Mouse (Mus musculus) CH12.LX (cell line): ENCODE data around the gene Msmp.

Experiments used
- CHD2 ChIP-seq: IDR thresholded peaks from 2 replicates; pipeline ENCODE4 v1.6.1; 2011; ENCODE audit warnings: low read length, improper control_type of control experiment
- CTCF ChIP-seq, 2 experiments: IDR thresholded peaks in 1 of 2; conservative IDR thresholded peaks in 1 of 2; 2 replicates each; pipeline ENCODE4 v1.5.1; 2011 to 2012; ENCODE audit warnings: low read depth in 2 of 2, low read length in 2 of 2, improper control_type of control experiment in 1 of 2, inconsistent platforms in 1 of 2, mild to moderate bottlenecking in 1 of 2, moderate library complexity in 1 of 2
- POLR2A ChIP-seq: IDR thresholded peaks from 2 replicates; pipeline ENCODE4 v1.6.1; 2011; ENCODE audit warnings: low read depth, mild to moderate bottlenecking, improper control_type of control experiment, low read length
- TCF12 ChIP-seq: IDR thresholded peaks from 2 replicates; pipeline ENCODE4 v1.6.1; 2014; ENCODE audit warnings: low read depth, mild to moderate bottlenecking, inconsistent platforms, low read length, improper control_type of control experiment
- USF1 ChIP-seq: IDR thresholded peaks from 2 replicates; pipeline ENCODE4 v1.6.1; 2014; ENCODE audit warnings: low read depth, mild to moderate bottlenecking, inconsistent platforms, low read length, improper control_type of control experiment
- ZC3H11A ChIP-seq: IDR thresholded peaks from 2 replicates; pipeline ENCODE4 v1.6.1; 2012; ENCODE audit warnings: low read depth, mild to moderate bottlenecking, inconsistent platforms, low read length, improper control_type of control experiment
- ZKSCAN1 ChIP-seq: IDR thresholded peaks from 2 replicates; pipeline ENCODE4 v1.6.1; 2012; ENCODE audit warnings: low read depth, inconsistent platforms, low read length, improper control_type of control experiment, borderline replicate concordance
- ZNF384 ChIP-seq: IDR thresholded peaks from 2 replicates; pipeline ENCODE4 v1.6.1; 2012; ENCODE audit warnings: low read depth, low read length, improper control_type of control experiment, inconsistent platforms

- no peak for TF ChIP-seq POLR2A
- TF ChIP-seq CTCF (conservative IDR thresholded peaks at IDR 0.05 in 1 of 2, IDR thresholded peaks at IDR 0.05 in 1 of 2; ENCODE audit: low read depth in 2 of 2, low read length in 2 of 2): no peak
- no peak for TF ChIP-seq ZNF384
- no peak for TF ChIP-seq ZC3H11A
- TF ChIP-seq ZKSCAN1: no peak
- TF ChIP-seq TCF12: no peak
- TF ChIP-seq CHD2: no peak
- TF ChIP-seq USF1: no peak
These were observed 48.7 kb downstream of the Msmp start for GRCm38 (mm10) chr4:43535628-43536027.
